Mouse (Mus musculus): ENCODE measurements around the gene Smc5.
A peak's percentile ranks its signal among the peaks of the same experiment; 100 is the strongest.

Gene Smc5

GRCm38 (mm10) chr19:23189744-23190143 lies 84.0 kb downstream of the Smc5 start:
- no peak for DNase-seq (ENCODE audit: low read depth, low spot score)

- DNase-seq (ENCODE audit: low read depth, low spot score), result no peak
Observed at GRCm38 (mm10) chr19:23188986-23189385, 84.7 kb downstream of the Smc5 start.

GRCm38 (mm10) chr19:23187732-23188131 lies 86.0 kb downstream of the Smc5 start:
- peak; percentile 79 for DNase-seq (ENCODE audit: low read depth, low spot score)

- no peak for DNase-seq (ENCODE audit: low read depth, low spot score)
Observed at GRCm38 (mm10) chr19:23184068-23184467, 89.6 kb downstream of the Smc5 start.

- DNase-seq (ENCODE audit: low read depth, low spot score), result no peak
Observed at GRCm38 (mm10) chr19:23183493-23183892, 90.2 kb downstream of the Smc5 start.

GRCm38 (mm10) chr19:23178533-23178932 lies 95.2 kb downstream of the Smc5 start:
- no peak for DNase-seq (ENCODE audit: low read depth, low spot score)

- no peak for DNase-seq (ENCODE audit: low read depth, low spot score)
Observed at GRCm38 (mm10) chr19:23175511-23175910, 98.2 kb downstream of the Smc5 start.

- DNase-seq (ENCODE audit: low read depth, low spot score), result no peak
Observed at GRCm38 (mm10) chr19:23175090-23175489, 98.6 kb downstream of the Smc5 start.

- no peak for DNase-seq (ENCODE audit: low read depth, low spot score)
Observed at GRCm38 (mm10) chr19:23171136-23171535, 102.6 kb downstream of the Smc5 start.

- no peak for DNase-seq (ENCODE audit: low read depth, low spot score)
Observed at GRCm38 (mm10) chr19:23170476-23170875, 103.2 kb downstream of the Smc5 start.

GRCm38 (mm10) chr19:23169659-23170050 lies 104.0 kb downstream of the Smc5 start:
- DNase-seq (ENCODE audit: low read depth, low spot score), result no peak

GRCm38 (mm10) chr19:23168899-23169658 lies 104.6 kb downstream of the Smc5 start:
- no peak for DNase-seq (ENCODE audit: low read depth, low spot score)

- no peak for DNase-seq (ENCODE audit: low read depth, low spot score)
Observed at GRCm38 (mm10) chr19:23166550-23167284, 107.0 kb downstream of the Smc5 start.

GRCm38 (mm10) chr19:23164651-23165240 lies 109.0 kb downstream of the Smc5 start:
- no peak for DNase-seq (ENCODE audit: low read depth, low spot score)

- DNase-seq (ENCODE audit: low read depth, low spot score), result no peak
Observed at GRCm38 (mm10) chr19:23163361-23163760, 110.3 kb downstream of the Smc5 start.

GRCm38 (mm10) chr19:23162877-23163276 lies 110.8 kb downstream of the Smc5 start:
- DNase-seq (ENCODE audit: low read depth, low spot score), result no peak

GRCm38 (mm10) chr19:23162387-23162809 lies 111.3 kb downstream of the Smc5 start:
- DNase-seq (ENCODE audit: low read depth, low spot score), result peak; percentile 76

GRCm38 (mm10) chr19:23159780-23160395 lies 113.8 kb downstream of the Smc5 start:
- no peak for DNase-seq (ENCODE audit: low read depth, low spot score)

Data from telencephalon, adult 2 months (tissue).